Mouse (Mus musculus) forelimb bud, embryonic 11.5 days (tissue): ENCODE results near the gene Med15.
"Not testable (repeated sequence)": the region's sequence is repeated elsewhere in the genome, so short reads cannot be mapped to it uniquely, and the experiment has no call there.

ENCODE experiments used
- DNase-seq: peaks from one replicate; pipeline ENCODE4 v3.0.0-alpha.2; 2012; ENCODE audit warnings: low read depth, low spot score

The Med15 gene

DNA sequence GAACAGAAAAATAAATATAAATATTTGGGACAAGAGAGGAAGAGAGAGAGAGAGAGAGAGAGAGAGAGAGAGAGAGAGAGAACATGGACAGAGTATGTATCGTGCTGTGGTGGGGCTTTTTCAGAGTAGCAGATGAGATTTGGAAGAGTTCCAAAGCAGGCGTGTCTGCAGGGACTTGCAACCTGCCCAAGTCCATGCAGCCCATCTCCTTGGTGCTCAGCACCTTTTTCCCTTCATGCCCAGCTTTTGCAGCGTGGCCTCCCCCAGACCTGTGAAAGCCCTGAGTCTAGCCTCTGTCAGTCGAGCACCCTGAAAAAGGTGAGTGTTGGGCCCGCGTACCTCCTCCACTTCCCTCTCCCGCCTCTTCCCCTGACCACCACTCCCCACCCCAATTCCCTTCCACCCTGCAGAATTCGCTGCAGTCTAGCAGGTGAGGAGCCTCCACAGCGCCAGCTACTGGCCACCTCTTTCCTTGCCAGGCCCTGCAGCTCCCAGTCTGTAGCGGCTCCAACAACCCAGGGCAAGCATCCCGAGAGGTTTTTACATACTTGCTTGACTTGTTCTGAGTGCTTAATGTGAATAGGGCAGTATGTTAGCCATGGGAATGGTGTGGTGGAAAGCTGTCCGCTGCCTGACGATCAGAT is 114.6 kb downstream of the Med15 start:
- DNase-seq: peak; percentile 53

DNA sequence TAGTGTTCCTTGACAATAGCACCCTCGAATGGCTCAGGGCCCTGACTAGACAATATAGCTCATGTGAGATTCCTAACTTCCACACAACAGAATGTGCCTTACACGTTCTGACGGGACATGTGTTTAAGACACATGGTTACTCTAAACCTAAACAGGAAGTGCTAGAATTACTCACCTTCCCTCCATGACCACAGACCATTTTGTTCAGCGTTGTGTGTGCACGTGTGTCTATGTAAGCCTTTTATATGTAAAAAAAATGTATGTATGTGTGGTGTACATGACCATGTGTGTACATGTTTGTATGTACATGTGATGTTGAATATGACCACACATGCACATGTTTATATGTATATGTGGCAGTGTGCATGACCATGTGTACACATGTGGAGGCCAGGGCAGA is 116.5 kb downstream of the Med15 start:
- no peak for DNase-seq

DNA sequence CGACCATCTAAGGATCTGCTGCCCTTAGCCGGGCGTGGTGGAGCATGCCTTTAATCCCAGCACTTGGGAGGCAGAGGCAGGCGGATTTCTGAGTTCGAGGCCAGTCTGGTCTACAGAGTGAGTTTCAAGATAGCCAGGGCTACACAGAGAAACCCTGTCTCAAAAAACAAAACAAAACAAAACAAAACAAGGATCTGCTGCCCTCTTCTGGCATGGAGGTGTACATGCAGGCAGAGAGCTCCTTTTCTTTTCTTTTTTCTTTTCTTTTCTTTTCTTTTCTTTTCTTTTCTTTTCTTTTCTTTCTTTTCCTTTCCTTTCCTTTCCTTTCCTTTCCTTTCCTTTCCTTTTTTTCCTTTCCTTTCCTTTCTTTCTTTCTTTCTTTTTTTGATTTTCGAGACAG is 118.0 kb downstream of the Med15 start:
- not testable (repeated sequence) for DNase-seq

DNA sequence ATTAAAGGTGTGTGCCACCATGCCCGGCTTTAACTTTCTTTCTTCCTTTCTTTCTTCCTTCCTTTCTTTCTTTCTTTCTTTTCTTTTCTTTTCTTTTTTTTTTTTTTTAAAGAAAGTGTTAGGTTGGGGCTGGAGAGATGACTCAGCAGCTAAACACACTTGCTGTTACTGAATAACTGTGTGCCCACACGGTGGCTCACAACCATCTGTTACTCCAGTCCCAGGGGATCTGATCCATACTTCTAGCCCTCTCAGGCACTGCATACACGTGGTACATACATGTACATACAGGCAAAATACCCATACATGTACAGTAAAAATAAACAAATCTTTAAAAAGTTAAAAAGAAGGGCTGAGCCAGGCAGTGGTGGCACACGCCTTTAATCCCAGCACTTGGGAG is 121.3 kb downstream of the Med15 start:
- DNase-seq: no peak

DNA sequence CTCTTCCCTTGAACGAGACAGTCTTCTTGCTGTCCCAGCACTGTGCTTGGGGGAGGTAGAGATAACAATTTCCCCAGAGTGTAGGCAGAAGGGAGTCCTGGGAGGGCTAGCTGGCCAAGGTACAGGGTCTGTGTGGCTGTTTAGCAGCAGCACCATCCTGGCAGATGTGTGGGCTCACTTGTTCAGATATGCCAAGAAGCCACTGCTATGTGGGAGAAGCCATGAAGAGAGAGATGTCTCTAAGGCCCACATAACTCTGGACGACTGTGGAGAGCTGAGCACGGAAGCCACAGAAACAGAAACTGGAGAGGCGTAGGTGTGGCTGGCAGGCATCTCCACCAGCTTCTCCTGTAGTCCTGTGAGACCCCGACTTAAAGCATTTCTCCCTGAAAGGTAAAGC is 127.0 kb downstream of the Med15 start:
- DNase-seq: no peak

DNA sequence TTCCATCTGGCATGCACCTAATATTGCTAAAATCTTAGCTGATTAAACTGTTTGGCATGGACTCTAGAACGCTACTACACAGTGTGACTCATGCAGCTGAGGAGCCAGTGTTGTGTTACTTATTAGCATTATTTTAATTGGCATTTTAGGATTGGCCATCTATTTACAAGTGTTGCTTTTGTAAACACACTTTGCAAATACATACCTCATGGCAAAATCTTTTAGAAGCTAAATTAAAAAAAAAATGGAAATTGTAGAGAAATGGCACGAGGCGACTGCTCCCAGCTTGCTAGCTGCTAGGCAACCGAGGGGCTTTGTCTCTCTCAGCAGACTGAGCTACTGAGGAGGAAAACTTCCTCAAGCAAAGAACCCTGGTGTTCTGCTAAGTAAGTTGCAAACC is 127.8 kb downstream of the Med15 start:
- no peak for DNase-seq
